Mouse (Mus musculus) neural tube, embryonic 11.5 days (tissue): Measurements from ENCODE around the gene Suox. TPM values are rescaled to one million over a fixed set of nuclear protein-coding genes. Genes with fewer than 3 reads are reported as not detected.

Experiments
- ATAC-seq: fragments of 200-750 bp; cut with Nextera tagmentation; 2 replicates; pipeline ENCODE4 v1.8.0; 2017; ENCODE audit warnings: moderate number of reproducible peaks, mild to moderate bottlenecking, moderate TSS enrichment, moderate library complexity; ENCODE audit not compliant: insufficient read depth, low FRiP score, low TSS enrichment
- DNase-seq: peaks from one replicate; pipeline ENCODE4 v3.0.0-alpha.2; 2015; ENCODE audit warnings: low spot score
- H3K27ac ChIP-seq: fragments of 300-500 bp; sonication (generic); 2 replicates; pipeline ENCODE4 v1.5.1; 2014; ENCODE audit warnings: low read depth, mild to moderate bottlenecking, low read length
- H3K27me3 ChIP-seq: fragments of 300-500 bp; sonication (generic); 2 replicates; pipeline ENCODE4 v1.6.1; 2014; ENCODE audit warnings: mild to moderate bottlenecking, low read length, mixed read lengths; ENCODE audit not compliant: control insufficient read depth, insufficient read depth
- H3K36me3 ChIP-seq: fragments of 300-500 bp; sonication (generic); 2 replicates; pipeline ENCODE4 v1.6.1; 2014; ENCODE audit warnings: mild to moderate bottlenecking, low read length, moderate library complexity, mixed read lengths; ENCODE audit not compliant: control insufficient read depth, insufficient read depth
- H3K4me1 ChIP-seq: fragments of 300-500 bp; sonication (generic); 2 replicates; pipeline ENCODE4 v1.6.1; 2014; ENCODE audit warnings: low read length, mixed read lengths; ENCODE audit not compliant: control insufficient read depth, insufficient read depth
- H3K4me2 ChIP-seq: fragments of 300-500 bp; sonication (generic); 2 replicates; pipeline ENCODE4 v1.6.1; 2014; ENCODE audit warnings: low read depth, mild to moderate bottlenecking, moderate library complexity
- H3K4me3 ChIP-seq: fragments of 300-500 bp; sonication (generic); 2 replicates; pipeline ENCODE4 v1.5.1; 2014; ENCODE audit warnings: low read depth, low read length
- H3K9ac ChIP-seq: fragments of 300-500 bp; sonication (generic); 2 replicates; pipeline ENCODE4 v1.6.1; 2014; ENCODE audit warnings: mild to moderate bottlenecking, low read length
- H3K9me3 ChIP-seq: fragments of 300-500 bp; sonication (generic); 2 replicates; pipeline ENCODE4 v1.6.1; 2016; ENCODE audit warnings: low read length; ENCODE audit not compliant: control insufficient read depth
- WGBS: fragments of 180-500 bp; shearing (Covaris S2); extraction: QIAGEN DNeasy Blood & Tissue Kit; methylation state at CpG from one replicate; pipeline ENCODE4 v1.1.7; 2014; 5-methylcytosine and 5-hydroxymethylcytosine counted together
- polyA plus RNA-seq: library from polyadenylated mRNA; unstranded; fragments of >200 nt; fragmentation: Nextera tagmentation; extraction: Ambion mirVana; gene quantifications from 2 replicates; pipeline ENCODE4 v1.2.1, GENCODE M21; 2014

Suox gene
- polyA plus RNA-seq, 1 experiment from 2014 or later, result 17.2 TPM

DNA sequence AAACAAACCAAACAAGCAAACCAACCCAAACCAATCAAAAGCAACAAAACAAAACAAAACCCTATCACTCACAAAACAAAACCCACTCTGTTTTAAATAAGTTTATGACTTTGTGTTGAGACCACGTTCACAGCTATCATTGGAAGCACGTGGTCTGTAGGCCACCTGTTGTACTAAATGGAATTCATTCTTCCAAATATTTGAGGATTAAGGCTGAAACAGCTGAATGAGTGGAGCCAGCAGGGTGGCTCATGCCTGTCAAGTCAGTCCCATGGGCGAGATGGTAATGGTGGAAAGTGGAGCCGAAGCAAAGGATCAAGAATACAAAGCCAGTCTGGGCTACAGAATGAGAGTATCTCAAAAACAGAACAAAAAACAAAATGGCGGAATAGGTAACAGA, 26.8 kb upstream of the Suox start:
- peaks cover 5% of the 10 kb centered on the region for H3K4me1 ChIP-seq
- H3K4me3 ChIP-seq, result no peak overlapping the region
- 92% methylated on average over 5 of the region's 5 CpGs for WGBS
- H3K4me2 ChIP-seq, result no peak overlapping the region
- no peak overlapping the region for H3K9ac ChIP-seq
- no peaks in the 10 kb centered on the region for H3K9me3 ChIP-seq
- H3K36me3 ChIP-seq, result peaks cover 4% of the 10 kb centered on the region; the same call in 1 of the 2 replicates
- H3K27ac ChIP-seq, result no peak overlapping the region
- H3K27me3 ChIP-seq, result no peaks in the 10 kb centered on the region
- no peak for ATAC-seq
- DNase-seq, result no peak

DNA sequence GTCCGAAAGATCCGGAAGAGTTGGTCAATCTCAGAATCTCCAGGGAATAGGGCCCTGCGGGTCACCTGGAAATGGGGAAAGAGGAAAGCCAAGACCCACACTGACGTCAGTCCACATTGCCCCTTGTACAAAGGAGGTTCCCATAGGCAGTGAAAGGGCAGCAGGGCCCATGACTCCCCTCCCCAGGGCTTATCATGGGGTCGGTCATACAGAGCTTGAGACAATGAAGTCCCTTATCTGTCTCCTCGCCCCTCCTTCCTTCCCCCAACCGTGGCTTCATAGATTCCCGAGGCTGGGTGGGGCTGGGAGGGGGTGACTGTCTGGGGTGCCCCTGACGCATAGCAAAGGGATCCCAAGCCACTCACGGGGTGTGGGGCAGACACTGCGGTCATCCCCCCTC, 25.7 kb upstream of the Suox start:
- Histone ChIP-seq H3K27me3 (no peaks in the 10 kb centered on the region), H3K9ac (no peak overlapping the region), H3K9me3 (no peaks in the 10 kb centered on the region), H3K36me3 (peaks cover 4% of the 10 kb centered on the region; the same call in 1 of the 2 replicates), H3K4me2 (no peak overlapping the region), H3K4me3 (no peak overlapping the region), H3K4me1 (peaks cover 8% of the 10 kb centered on the region), H3K27ac (no peak overlapping the region)
- WGBS, result 88% methylated on average over 11 of the region's 11 CpGs
- no peak for ATAC-seq
- no peak for DNase-seq

DNA sequence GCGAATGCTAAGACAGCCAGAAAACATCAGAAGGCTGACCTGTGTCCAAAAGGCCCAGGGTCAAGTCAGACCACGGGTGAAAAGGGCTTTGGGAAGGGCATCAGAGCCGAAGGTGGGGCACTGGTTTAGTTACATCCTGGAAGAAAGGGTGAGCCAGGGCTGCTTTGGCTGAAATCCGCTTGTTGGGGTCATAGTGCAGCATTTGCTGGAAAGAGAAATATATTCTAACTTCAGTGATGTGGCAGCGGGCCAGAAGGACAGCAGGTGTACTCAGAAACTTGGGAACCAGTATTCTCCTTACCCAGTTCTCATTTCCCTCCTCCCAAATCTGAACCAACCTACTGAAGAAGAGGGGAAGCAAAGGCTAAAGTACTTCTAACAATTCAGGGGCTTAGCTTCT, 25.1 kb upstream of the Suox start:
- H3K9me3 ChIP-seq, result no peaks in the 10 kb centered on the region
- H3K4me3 ChIP-seq, result no peak overlapping the region
- DNase-seq (no peak), ATAC-seq (no peak)
- no peak overlapping the region for H3K9ac ChIP-seq
- no peak overlapping the region for H3K27ac ChIP-seq
- H3K4me2 ChIP-seq, result no peak overlapping the region
- H3K36me3 ChIP-seq, result peaks cover 4% of the 10 kb centered on the region; the same call in 1 of the 2 replicates
- no peaks in the 10 kb centered on the region for H3K27me3 ChIP-seq
- 86% methylated on average over 5 of the region's 5 CpGs for WGBS
- peaks cover 8% of the 10 kb centered on the region for H3K4me1 ChIP-seq

- Histone ChIP-seq H3K27me3 (no peaks in the 10 kb centered on the region), H3K9me3 (no peaks in the 10 kb centered on the region), H3K4me1 (peaks cover 4% of the 10 kb centered on the region; the same call in 1 of the 2 replicates), H3K36me3 (peaks cover 4% of the 10 kb centered on the region; the same call in 1 of the 2 replicates), H3K27ac (no peak overlapping the region), H3K9ac (no peak overlapping the region), H3K4me3 (no peak overlapping the region), H3K4me2 (no peak overlapping the region; the same call in 1 of the 2 replicates)
- ATAC-seq, result no peak
- 90% methylated on average over 6 of the region's 6 CpGs for WGBS
- DNase-seq, result no peak
Observed at GRCm38 (mm10) chr10:128697072-128697725, 23.3 kb upstream of the Suox start.

DNA sequence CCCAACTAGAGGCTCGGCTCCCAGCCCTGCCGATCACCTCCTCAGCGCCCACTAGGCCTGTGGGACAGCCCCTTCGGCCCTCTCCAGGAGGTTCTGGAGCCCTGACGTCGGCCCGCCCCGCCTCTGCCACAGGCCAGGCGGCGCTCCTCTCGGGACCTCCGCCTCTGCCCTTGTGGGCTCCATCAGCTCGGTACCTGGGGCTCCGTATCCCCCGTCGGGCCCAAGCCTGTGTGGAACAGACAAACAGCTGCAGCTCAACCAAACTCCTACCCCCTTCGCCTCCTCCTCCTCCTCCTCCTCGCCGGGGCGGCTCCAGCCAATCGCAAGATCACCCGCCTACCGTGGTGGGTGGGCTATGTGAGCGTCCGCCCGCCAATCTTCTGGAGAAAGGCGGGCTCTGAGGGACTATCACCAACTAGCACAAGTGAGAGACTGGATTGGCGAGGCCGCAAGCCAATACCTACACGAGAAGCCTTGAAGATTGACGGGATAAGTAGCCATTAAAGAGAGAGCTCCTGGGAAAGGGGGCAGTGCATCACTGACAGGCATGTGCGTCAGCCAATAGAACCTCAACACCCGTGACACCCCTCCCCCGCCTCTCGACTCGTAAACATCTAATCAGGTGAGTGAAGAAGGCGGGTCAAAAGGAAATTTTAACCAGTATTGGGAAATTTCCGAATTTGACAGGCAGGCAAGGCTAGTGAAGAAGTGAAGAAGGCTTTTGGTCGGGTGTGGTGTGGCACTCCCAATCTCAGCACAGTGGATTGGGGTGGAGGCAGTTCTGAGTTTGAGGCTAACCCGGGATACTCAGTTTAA, 22.3 kb upstream of the Suox start, which contains the start of gene Rab5b:
Rab5b (minus strand) TSS at position 273 of the 816 bp plus-strand sequence.
- Histone ChIP-seq H3K9me3 (no peaks in the 10 kb centered on the region), H3K36me3 (peaks cover 4% of the 10 kb centered on the region; the same call in 1 of the 2 replicates), H3K9ac (peak within 1 kb of the TSS; percentile 86), H3K4me2 (peak within 1 kb of the TSS; percentile 76), H3K4me3 (peak within 1 kb of the TSS; percentile 72), H3K27ac (peak within 1 kb of the TSS; percentile 94), H3K4me1 (peaks cover 4% of the 10 kb centered on the region; the same call in 1 of the 2 replicates), H3K27me3 (no peaks in the 10 kb centered on the region)
- WGBS, result 2% methylated on average over 38 of the region's 40 CpGs
- ATAC-seq (peak; percentile 100), DNase-seq (peak; percentile 98)

GRCm38 (mm10) chr10:128695411-128695991, 21.6 kb upstream of the Suox start:
- no peak; the same call in 1 of the 2 replicates for ATAC-seq
- Histone ChIP-seq H3K36me3 (peaks cover 2% of the 10 kb centered on the region; the same call in 1 of the 2 replicates), H3K9ac (peak overlapping the region; percentile 86), H3K27ac (peak overlapping the region; percentile 94), H3K27me3 (no peaks in the 10 kb centered on the region), H3K9me3 (no peaks in the 10 kb centered on the region), H3K4me1 (peaks cover 4% of the 10 kb centered on the region; the same call in 1 of the 2 replicates), H3K4me2 (peak overlapping the region; percentile 76), H3K4me3 (peak overlapping the region; percentile 72)
- no peak for DNase-seq
- WGBS, result 2% methylated on average over 22 of the region's 22 CpGs

- Histone ChIP-seq H3K9ac (peak overlapping the region; percentile 51), H3K27me3 (no peaks in the 10 kb centered on the region), H3K27ac (peak overlapping the region; percentile 67; the same call in 1 of the 2 replicates), H3K9me3 (no peaks in the 10 kb centered on the region), H3K4me1 (peaks cover 5% of the 10 kb centered on the region), H3K4me3 (peak overlapping the region; percentile 61), H3K4me2 (peak overlapping the region; percentile 91), H3K36me3 (no peaks in the 10 kb centered on the region)
- DNase-seq (no peak), ATAC-seq (no peak)
- 4% methylated on average over 9 of the region's 9 CpGs for WGBS
Observed at GRCm38 (mm10) chr10:128674469-128675008, 666 bp upstream of the Suox start.

DNA sequence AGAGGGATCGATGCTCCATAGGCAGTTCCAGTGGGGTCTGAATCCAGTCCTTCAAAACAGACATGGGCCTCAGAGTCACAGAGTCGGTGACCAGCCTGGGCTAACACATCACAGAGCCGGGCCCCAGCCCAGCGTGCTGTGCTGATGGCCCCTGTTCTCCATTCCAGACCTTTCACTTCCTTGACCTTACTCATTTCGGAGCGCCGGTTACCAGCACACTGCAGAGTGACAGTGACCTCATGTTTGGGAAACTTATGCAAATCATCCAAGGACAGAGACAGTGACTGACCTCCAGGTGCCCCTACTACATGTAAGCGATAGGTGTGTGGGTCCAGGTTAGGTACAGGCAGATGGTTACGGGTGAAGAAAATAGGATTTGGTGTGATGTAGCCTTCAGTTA, 2.7 kb downstream of the Suox start:
- Histone ChIP-seq H3K4me2 (no peak overlapping the region), H3K27me3 (no peaks in the 10 kb centered on the region), H3K36me3 (no peaks in the 10 kb centered on the region), H3K4me1 (peaks cover 8% of the 10 kb centered on the region), H3K9me3 (no peaks in the 10 kb centered on the region), H3K4me3 (no peak overlapping the region), H3K27ac (no peak overlapping the region), H3K9ac (no peak overlapping the region)
- ATAC-seq (no peak), DNase-seq (no peak)
- WGBS, result 90% methylated on average over 9 of the region's 9 CpGs
